Mouse (Mus musculus): ENCODE results near the gene Acap1.

DNA sequence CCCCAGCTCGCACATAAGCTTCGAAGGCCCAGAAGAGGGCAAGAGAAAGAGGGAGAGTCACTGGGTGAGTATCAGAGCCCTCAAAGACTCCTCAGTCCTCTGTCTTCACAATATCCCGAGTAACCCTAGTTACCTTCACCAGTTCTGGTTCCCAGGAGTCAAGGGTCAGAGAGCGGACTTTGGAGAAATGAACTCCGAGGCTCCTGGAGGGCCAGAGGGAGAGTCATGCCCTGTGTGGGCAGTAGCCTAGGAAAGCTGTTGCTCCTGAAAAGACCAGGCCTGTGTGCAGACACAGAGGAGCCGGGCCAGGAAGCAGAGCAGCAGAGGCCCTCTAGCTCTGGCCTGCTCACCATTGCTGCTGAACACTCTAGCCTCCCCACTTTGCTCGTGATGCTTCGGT is 10.7 kb downstream of the Acap1 start:
- no peak for TF ChIP-seq CTCF (IDR thresholded peaks at IDR 0.05)
- TF ChIP-seq POLR2A (IDR thresholded peaks at IDR 0.05; ENCODE audit: insufficient read depth, low read depth, low read length) = no peak

Data from heart, adult 2 months (tissue).